Mouse (Mus musculus) stomach, embryonic 15.5 days (tissue): ENCODE results near the gene Ppm1h. TPM values are rescaled to one million over a fixed set of nuclear protein-coding genes. Genes with fewer than 3 reads are reported as not detected.

Experiments used
- ATAC-seq: fragments of 200-750 bp; cut with Nextera tagmentation; 2 replicates; pipeline ENCODE4 v1.8.0; 2017; ENCODE audit warnings: low read depth, moderate number of reproducible peaks, moderate TSS enrichment; ENCODE audit not compliant: insufficient read depth, low FRiP score
- H3K27ac ChIP-seq: fragments of 300-500 bp; sonication (generic); 2 replicates; pipeline ENCODE4 v1.5.1; 2015; ENCODE audit warnings: mild to moderate bottlenecking, inconsistent platforms
- H3K27me3 ChIP-seq: fragments of 300-500 bp; sonication (generic); replicated peaks from 2 replicates; pipeline ENCODE4 v1.6.1; 2015; ENCODE audit warnings: inconsistent platforms
- H3K36me3 ChIP-seq: fragments of 300-500 bp; sonication (generic); 2 replicates; pipeline ENCODE4 v1.6.1; 2015; ENCODE audit warnings: inconsistent platforms
- H3K4me1 ChIP-seq: fragments of 300-500 bp; sonication (generic); 2 replicates; pipeline ENCODE4 v1.6.1; 2015; ENCODE audit warnings: inconsistent platforms
- H3K4me2 ChIP-seq: fragments of 300-500 bp; sonication (generic); 2 replicates; pipeline ENCODE4 v1.6.1; 2015; ENCODE audit warnings: mild to moderate bottlenecking, inconsistent platforms
- H3K4me3 ChIP-seq: fragments of 300-500 bp; sonication (generic); replicated peaks from 2 replicates; pipeline ENCODE4 v1.5.1; 2015; ENCODE audit warnings: inconsistent platforms
- H3K9ac ChIP-seq: fragments of 300-500 bp; sonication (generic); 2 replicates; pipeline ENCODE4 v1.6.1; 2015; ENCODE audit warnings: inconsistent platforms
- H3K9me3 ChIP-seq: fragments of 300-500 bp; sonication (generic); 2 replicates; pipeline ENCODE4 v1.6.1; 2016; ENCODE audit warnings: inconsistent platforms
- WGBS: fragments of 180-500 bp; shearing (Covaris S2); methylation state at CpG from one replicate; pipeline ENCODE4 v1.1.7; 2015; 5-methylcytosine and 5-hydroxymethylcytosine counted together
- polyA plus RNA-seq: library from polyadenylated mRNA; unstranded; fragments of >200 nt; fragmentation: Nextera tagmentation; extraction: Ambion mirVana; gene quantifications from 2 replicates; pipeline ENCODE4 v1.2.1, GENCODE M21; 2015

The Ppm1h gene
- polyA plus RNA-seq, 1 experiment from 2014 or later, result 13.2 TPM

DNA sequence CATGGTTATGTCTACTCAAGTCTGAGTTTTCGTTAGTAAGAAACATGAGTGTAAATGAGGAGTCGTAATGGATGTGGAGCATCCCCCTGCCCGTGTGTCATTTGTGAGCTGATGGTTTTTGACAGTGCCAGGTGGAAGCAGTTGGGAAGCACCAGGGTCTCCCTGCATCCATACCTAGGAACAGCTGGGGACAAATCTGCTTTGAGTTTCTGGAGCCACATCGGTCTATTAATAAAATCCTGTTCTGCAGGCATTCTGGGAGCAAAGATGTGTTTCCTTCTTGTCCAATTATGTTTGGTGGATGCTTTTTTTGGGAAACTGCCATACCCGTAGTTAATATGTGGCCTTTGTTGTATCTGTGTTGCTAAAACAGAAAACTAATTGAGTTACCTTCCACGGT, 26.9 kb downstream of the Ppm1h start:
- no peaks in the 10 kb centered on the region for H3K9me3 ChIP-seq
- ATAC-seq, result no peak
- H3K27me3 ChIP-seq, result no peaks in the 10 kb centered on the region
- H3K4me3 ChIP-seq, result no peak overlapping the region
- no peaks in the 10 kb centered on the region for H3K4me1 ChIP-seq
- no peak overlapping the region for H3K9ac ChIP-seq
- no peaks in the 10 kb centered on the region for H3K36me3 ChIP-seq
- no peak overlapping the region for H3K4me2 ChIP-seq
- 86% methylated on average over 6 of the region's 6 CpGs for WGBS
- no peak overlapping the region for H3K27ac ChIP-seq

DNA sequence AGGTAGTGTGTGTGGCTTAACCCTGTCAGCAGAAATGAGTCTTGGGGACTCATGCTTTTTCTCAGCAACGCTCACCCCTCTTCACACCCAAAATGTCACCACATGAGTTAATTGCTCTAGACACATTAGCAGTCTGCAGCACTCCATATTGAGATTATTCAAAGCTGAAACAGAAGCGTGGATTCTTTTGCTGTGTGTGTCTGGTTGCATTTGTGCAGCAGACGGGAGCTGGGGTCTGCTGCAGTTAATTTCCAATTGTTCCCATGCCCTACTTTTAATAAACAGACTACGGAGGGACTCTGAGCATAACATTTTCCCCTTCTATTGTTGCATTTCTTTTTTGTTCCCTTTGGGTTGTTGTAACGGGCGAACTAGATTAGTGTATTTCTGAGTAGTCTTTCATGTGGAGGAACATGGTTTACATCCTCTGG, 32.8 kb downstream of the Ppm1h start:
- Histone ChIP-seq H3K4me1 (no peaks in the 10 kb centered on the region), H3K9ac (no peak overlapping the region), H3K4me3 (no peak overlapping the region), H3K27ac (no peak overlapping the region), H3K4me2 (no peak overlapping the region), H3K27me3 (no peaks in the 10 kb centered on the region), H3K36me3 (no peaks in the 10 kb centered on the region), H3K9me3 (no peaks in the 10 kb centered on the region)
- ATAC-seq, result no peak
- 58% methylated on average over 6 of the region's 6 CpGs for WGBS

DNA sequence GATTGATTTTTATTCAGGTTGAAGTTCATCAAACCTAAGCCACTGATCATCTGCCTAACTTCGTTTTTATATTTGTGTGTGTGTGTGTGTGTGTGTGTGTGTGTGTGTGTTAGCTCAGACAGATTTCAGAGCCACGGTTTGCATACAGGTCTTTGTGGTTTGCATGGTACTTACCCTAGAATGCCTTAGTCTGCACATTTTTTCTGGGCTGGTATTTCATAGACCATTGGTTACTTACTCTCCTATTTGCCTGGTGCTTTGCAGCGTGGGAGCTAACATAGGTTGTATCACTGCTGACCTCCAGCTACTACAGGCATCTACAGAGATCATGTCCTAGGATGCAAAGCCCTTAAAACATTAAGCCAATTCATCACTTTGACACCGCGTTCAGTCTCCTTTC, 33.7 kb downstream of the Ppm1h start:
- H3K4me3 ChIP-seq, result no peak overlapping the region
- H3K27me3 ChIP-seq, result no peaks in the 10 kb centered on the region
- H3K4me2 ChIP-seq, result no peak overlapping the region
- no peak for ATAC-seq
- H3K27ac ChIP-seq, result no peak overlapping the region
- no peaks in the 10 kb centered on the region for H3K4me1 ChIP-seq
- H3K36me3 ChIP-seq, result no peaks in the 10 kb centered on the region
- H3K9ac ChIP-seq, result no peak overlapping the region
- no peaks in the 10 kb centered on the region for H3K9me3 ChIP-seq
- 38% methylated on average over 5 of the region's 5 CpGs for WGBS

DNA sequence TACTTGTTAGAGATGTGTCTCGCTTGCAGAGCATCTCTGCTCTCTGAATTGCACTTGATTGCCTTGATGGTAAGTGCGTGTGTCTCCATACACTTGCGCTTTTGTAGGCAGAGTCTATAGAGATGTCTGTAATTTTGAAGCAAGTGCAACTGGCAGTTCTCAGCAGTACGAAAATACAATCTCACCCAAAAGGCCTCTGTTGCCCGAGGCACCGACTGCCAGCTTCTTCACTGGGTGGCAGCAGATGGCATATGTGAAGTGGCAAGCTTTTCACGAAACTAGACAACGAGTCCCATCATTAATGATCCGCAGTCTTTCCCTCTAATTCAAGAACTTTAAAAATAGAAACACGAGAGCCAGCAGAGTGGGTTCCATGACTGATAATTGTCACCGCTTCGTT, 37.3 kb downstream of the Ppm1h start:
- no peak for ATAC-seq
- no peaks in the 10 kb centered on the region for H3K9me3 ChIP-seq
- H3K4me1 ChIP-seq, result no peaks in the 10 kb centered on the region
- no peak overlapping the region for H3K9ac ChIP-seq
- H3K27ac ChIP-seq, result no peak overlapping the region
- H3K4me3 ChIP-seq, result no peak overlapping the region
- H3K4me2 ChIP-seq, result no peak overlapping the region
- no peaks in the 10 kb centered on the region for H3K27me3 ChIP-seq
- no peaks in the 10 kb centered on the region for H3K36me3 ChIP-seq
- 89% methylated on average over 12 of the region's 12 CpGs for WGBS

DNA sequence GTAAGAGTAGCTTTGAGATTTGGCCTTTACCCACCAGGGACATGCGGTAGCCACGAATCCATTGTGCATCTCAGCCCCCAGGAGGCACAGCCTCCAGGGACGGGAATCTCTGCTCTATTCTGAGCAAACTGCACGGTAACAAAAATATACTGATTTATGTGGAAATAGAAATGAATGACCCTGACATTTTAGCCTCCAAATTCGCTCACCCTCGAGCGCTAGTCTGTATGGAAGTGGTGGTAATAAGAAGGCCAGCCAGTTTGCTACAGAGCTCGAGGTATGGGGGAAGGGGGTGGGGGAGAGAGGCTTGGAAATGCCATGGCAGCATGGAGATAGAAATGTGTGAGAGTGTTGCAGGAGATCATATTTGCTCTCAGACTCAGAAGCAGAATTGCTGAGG, 37.7 kb downstream of the Ppm1h start:
- Histone ChIP-seq H3K27me3 (no peaks in the 10 kb centered on the region), H3K36me3 (no peaks in the 10 kb centered on the region), H3K4me1 (no peaks in the 10 kb centered on the region), H3K4me3 (no peak overlapping the region), H3K9ac (no peak overlapping the region), H3K27ac (no peak overlapping the region), H3K4me2 (no peak overlapping the region), H3K9me3 (no peaks in the 10 kb centered on the region)
- no peak for ATAC-seq
- 68% methylated on average over 8 of the region's 8 CpGs for WGBS

DNA sequence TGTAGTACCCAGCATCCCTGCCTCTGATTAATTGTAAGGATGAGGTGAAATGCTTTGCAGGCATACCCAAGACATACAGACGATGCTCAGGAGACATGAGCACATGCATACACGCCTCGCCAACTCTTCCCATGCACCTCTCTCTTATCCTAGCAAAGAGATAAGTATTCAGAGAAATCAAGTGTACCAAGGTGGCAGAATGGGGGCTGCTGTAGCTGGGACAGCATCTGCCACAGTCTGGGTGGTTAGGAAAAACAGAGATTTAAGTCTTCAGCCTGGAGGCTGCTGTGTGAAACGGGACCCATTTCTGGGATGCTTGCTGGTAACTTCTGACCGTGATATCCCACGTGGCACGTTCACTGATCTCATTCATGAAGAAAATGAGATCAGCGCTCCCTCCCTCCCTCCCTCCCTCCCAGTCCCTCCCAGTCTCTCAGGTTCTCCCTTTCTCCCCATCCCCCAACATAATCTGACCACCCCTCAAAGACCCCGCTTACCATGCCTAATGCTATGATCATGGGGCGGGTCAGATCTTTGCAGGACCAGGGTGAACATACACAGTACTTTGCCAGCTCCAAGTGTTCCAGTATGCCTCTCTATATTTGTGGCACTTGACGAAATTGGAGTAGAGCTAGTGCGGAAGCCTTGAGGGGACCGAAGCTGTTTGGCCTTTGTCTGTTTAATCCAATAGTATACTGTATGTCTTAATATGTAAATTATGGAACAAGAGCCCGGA, 38.3 kb downstream of the Ppm1h start:
- Histone ChIP-seq H3K9ac (no peak overlapping the region), H3K9me3 (no peaks in the 10 kb centered on the region), H3K4me3 (no peak overlapping the region), H3K36me3 (no peaks in the 10 kb centered on the region), H3K4me2 (no peak overlapping the region), H3K27me3 (no peaks in the 10 kb centered on the region), H3K27ac (no peak overlapping the region), H3K4me1 (no peaks in the 10 kb centered on the region)
- 82% methylated on average over 14 of the region's 14 CpGs for WGBS
- ATAC-seq, result no peak

DNA sequence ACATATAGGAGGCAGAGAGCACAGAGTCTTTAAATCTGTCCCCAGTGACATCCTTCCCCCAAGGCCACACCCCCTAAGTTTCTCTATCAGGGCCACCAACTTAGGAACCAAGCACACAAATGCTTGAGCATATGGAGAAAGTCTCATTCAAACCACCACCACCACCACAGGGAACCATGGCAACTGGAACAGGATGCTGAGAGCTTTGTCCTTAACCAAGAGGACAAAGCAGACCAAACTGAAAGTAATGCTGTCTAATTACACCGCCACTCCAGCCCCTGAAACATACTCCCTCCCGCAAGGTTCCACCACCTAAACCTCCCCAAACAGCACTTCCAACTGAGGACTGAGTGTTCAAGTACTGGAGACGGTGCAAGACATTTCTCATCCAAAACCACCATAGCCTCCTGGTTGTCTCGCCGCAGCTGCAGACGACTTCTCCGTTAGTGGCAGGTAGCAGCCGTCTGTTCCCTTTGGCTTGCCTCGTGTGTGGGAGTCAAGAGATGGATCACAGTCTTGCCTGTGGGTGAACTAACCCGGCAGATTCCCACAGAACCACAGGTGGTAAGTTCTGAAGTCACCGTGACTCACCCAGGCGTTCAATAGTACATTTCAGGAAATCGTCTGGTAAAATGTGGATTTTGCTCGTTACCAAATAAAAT, 39.3 kb downstream of the Ppm1h start:
- no peaks in the 10 kb centered on the region for H3K36me3 ChIP-seq
- H3K27ac ChIP-seq, result no peak overlapping the region
- H3K9me3 ChIP-seq, result no peaks in the 10 kb centered on the region
- H3K4me2 ChIP-seq, result no peak overlapping the region
- no peaks in the 10 kb centered on the region for H3K27me3 ChIP-seq
- H3K4me3 ChIP-seq, result no peak overlapping the region
- no peak overlapping the region for H3K9ac ChIP-seq
- no peaks in the 10 kb centered on the region for H3K4me1 ChIP-seq
- 76% methylated on average over 14 of the region's 14 CpGs for whole genome bisulfite sequencing
- no peak for ATAC-seq

DNA sequence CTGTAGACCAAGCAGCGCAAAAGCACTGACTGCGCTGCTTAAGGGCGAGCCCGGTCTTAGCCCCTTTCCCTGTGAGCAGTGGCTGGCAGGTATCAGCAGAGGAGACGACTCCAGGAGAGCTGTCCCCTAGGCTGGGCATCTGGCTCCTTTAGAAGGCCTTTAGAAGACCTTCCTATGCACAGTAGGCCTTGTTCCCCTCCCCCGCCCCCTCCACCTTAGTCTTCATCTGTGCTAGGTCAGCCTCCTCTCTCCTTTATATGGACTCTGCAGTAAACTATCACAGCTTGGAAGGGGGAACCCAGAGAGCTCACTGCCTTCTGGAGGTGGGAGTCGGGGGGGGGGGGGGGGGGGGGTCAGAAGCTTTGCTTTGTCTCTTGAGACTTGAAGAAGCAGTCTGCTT, 40.4 kb downstream of the Ppm1h start:
- Histone ChIP-seq H3K9me3 (no peaks in the 10 kb centered on the region), H3K9ac (no peak overlapping the region), H3K27me3 (no peaks in the 10 kb centered on the region), H3K4me3 (no peak overlapping the region), H3K27ac (no peak overlapping the region), H3K4me1 (no peaks in the 10 kb centered on the region), H3K4me2 (no peak overlapping the region), H3K36me3 (no peaks in the 10 kb centered on the region)
- ATAC-seq, result no peak
- 69% methylated on average over 7 of the region's 7 CpGs for WGBS

DNA sequence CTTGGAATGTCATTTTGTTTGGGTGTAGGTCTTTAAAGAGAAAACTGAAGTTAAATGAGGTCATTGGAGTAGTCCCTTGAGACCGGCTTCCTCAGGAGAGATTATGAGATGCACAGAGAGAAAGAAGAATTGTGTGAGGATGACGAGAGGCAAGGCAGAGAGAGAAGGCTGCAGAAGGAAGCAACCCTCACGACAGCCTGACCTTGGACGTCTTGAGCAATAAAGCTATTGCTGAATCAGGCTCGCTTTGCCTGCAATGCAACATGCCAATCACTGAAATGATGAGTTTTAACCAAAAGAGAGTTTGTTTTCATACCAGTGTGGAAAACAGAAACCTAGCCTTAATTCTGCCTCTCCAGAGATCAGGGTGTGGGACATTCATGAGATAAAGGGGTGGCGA, 43.5 kb downstream of the Ppm1h start:
- no peak overlapping the region for H3K4me3 ChIP-seq
- H3K4me1 ChIP-seq, result no peaks in the 10 kb centered on the region
- WGBS, result 69% methylated on average over 6 of the region's 6 CpGs
- H3K9me3 ChIP-seq, result no peaks in the 10 kb centered on the region
- ATAC-seq, result no peak
- H3K36me3 ChIP-seq, result no peaks in the 10 kb centered on the region
- H3K27me3 ChIP-seq, result no peaks in the 10 kb centered on the region
- H3K4me2 ChIP-seq, result no peak overlapping the region
- H3K9ac ChIP-seq, result no peak overlapping the region
- H3K27ac ChIP-seq, result no peak overlapping the region

DNA sequence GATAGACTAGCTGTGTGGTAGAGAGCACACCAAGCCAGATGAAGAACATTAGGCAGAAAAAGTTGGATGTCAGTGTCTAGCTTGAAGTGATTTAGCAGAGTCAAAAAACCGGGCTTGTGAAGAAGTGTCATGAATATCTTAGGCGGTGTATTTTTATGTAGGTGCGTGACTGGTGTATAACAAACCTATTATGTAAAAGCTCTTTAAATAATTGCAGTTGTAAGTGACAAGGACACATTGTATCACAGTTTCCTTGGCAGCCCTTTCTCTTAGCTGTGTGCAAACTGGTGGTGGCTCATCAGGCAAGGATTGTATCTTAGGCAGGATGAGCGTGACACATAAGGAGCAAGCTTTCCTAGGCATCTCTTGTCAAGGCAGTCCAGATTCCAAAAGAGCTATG, 46.1 kb downstream of the Ppm1h start:
- Histone ChIP-seq H3K27ac (no peak overlapping the region), H3K9me3 (no peaks in the 10 kb centered on the region), H3K4me3 (no peak overlapping the region), H3K27me3 (no peaks in the 10 kb centered on the region), H3K9ac (no peak overlapping the region), H3K4me2 (no peak overlapping the region), H3K36me3 (no peaks in the 10 kb centered on the region), H3K4me1 (no peaks in the 10 kb centered on the region)
- no peak for ATAC-seq
- 91% methylated on average over 4 of the region's 4 CpGs for WGBS

DNA sequence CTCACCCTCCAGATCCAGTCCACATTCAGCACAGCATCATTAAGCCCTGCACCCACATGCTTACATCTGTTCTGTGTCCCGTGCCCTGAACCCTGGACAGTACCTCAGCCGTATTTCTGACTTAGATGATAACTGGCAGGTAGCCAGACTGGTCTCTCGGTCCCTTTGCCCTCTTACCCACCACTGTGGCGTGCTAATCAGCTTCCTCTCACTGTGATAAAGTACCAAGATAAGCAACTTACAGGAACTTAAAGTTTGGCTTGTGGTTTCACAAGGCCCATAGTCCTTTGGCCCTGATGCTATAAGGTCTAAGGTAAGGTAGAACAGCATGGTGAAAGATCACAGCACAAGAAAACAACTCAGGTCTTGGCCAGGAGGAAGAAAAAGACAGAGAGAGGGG, 48.7 kb downstream of the Ppm1h start:
- no peaks in the 10 kb centered on the region for H3K27me3 ChIP-seq
- H3K9me3 ChIP-seq, result no peaks in the 10 kb centered on the region
- H3K4me3 ChIP-seq, result no peak overlapping the region
- no peak overlapping the region for H3K9ac ChIP-seq
- no peak overlapping the region for H3K27ac ChIP-seq
- H3K4me1 ChIP-seq, result no peaks in the 10 kb centered on the region
- no peak overlapping the region for H3K4me2 ChIP-seq
- H3K36me3 ChIP-seq, result no peaks in the 10 kb centered on the region
- 38% methylated on average over 4 of the region's 4 CpGs for WGBS
- no peak for ATAC-seq

DNA sequence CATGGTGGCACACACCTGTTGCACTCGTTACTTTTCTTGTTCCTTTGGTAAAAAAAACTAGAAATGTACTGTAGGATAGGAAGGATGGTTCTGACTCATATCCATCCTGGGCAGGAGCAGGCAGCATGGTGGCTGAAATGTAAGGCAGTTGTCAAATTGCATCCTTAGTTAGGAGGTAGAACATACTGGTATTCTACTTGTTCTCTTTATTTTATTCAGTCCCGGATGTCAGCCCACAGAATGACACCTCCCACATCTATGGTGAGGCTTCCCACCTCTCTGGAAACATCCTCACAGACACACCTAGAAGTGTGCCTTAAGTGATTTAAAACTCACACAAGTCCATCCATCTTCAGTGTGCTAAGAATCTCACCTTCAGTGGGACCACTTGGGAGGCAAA, 49.6 kb downstream of the Ppm1h start:
- Histone ChIP-seq H3K9ac (no peak overlapping the region), H3K27me3 (no peaks in the 10 kb centered on the region), H3K4me2 (no peak overlapping the region), H3K4me1 (no peaks in the 10 kb centered on the region), H3K36me3 (no peaks in the 10 kb centered on the region), H3K27ac (no peak overlapping the region), H3K9me3 (no peaks in the 10 kb centered on the region), H3K4me3 (no peak overlapping the region)
- ATAC-seq, result no peak
- 78% methylated on average over 2 of the region's 2 CpGs for WGBS
